Mouse (Mus musculus): ENCODE results near the gene Rac2. TPM values are rescaled to one million over a fixed set of nuclear protein-coding genes. Genes with fewer than 3 reads are reported as not detected.

Gene Rac2
- total and polyA plus RNA-seq, 2 experiments: 2.8 to 35.9 TPM

DNA sequence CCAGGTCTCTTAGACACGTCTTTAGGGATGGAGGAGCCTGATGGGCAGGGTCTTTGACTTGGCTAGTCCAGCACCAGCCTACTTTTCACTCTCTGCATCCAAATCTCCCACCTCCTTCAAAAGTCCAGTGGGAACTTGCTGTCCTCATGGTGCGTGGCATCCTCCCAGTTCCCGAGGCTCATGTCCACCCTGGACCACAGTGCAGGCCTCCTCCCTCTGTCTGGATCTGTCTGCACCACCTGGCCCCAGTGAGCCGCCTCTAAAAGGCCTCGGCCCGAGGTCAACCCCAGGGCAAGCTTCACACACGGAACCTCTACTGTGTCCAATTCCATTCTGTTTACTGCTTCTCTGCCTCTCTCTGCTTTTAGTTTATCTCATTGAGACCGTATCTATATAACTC, 51.3 kb downstream of the Rac2 start:
- 74% methylated on average over 8 of the region's 8 CpGs for WGBS
- Histone ChIP-seq H3K79me2 (ENCODE audit: control insufficient read depth, insufficient read depth, low read length) (no peaks in the 10 kb centered on the region), H3K9ac (ENCODE audit: low read depth, low read length) (no peak overlapping the region), H3K27me3 (ENCODE audit: control insufficient read depth, insufficient read depth, low read length) (no peaks in the 10 kb centered on the region), H3K36me3 (ENCODE audit: control insufficient read depth, insufficient read depth, low read length) (no peaks in the 10 kb centered on the region), H3K27ac (replicated peaks; ENCODE audit: insufficient read depth, low read depth, low read length) (no peak overlapping the region), H3K4me1 (ENCODE audit: control insufficient read depth, insufficient read depth, low read length) (peaks cover 5% of the 10 kb centered on the region; the same call in 1 of the 2 replicates), H3K4me3 (ENCODE audit: insufficient read depth, low read depth, low read length) (no peak overlapping the region)
- DNase-seq (ENCODE audit: extremely low read depth, low read depth, low spot score): no peak
- TF ChIP-seq CTCF (IDR thresholded peaks at IDR 0.05; ENCODE audit: low read depth, low read length) (no peak), POLR2A (IDR thresholded peaks at IDR 0.05; ENCODE audit: extremely low read depth, insufficient read depth, low read length) (no peak)

DNA sequence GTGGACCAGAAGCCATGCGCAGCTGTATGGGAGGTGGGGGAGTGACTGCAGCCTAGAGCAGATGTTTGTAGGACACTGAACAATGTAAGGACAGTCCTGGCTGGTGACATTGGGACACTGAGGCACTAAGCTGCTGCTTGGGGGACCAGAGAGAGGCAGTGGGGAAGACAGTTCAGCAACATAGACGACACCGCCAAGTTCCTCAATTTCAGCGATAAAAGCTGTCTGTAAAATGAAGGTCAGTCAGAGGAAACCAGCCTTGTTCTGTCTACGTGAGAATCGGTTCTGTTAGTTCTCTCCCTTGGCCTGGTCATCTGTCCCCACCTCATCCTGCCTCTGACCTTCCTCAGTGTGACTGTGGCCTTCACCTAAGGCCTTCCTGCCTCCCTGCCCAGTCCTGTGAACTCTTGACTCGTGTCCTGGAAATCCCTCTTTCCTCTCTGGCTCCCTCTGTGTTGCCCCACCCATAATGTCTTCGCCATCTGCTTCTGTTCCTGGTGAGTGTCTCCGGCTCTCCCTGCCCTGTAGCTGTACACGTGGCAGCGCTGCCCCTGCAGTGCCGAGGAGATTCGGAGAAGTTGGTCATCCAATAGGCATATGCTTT, 52.4 kb downstream of the Rac2 start:
- Histone ChIP-seq H3K27ac (replicated peaks; ENCODE audit: insufficient read depth, low read depth, low read length) (peak overlapping the region; percentile 23; the same call in 1 of the 2 replicates), H3K27me3 (ENCODE audit: control insufficient read depth, insufficient read depth, low read length) (no peaks in the 10 kb centered on the region), H3K79me2 (ENCODE audit: control insufficient read depth, insufficient read depth, low read length) (no peaks in the 10 kb centered on the region), H3K36me3 (ENCODE audit: control insufficient read depth, insufficient read depth, low read length) (no peaks in the 10 kb centered on the region), H3K9ac (ENCODE audit: low read depth, low read length) (no peak overlapping the region), H3K4me1 (ENCODE audit: control insufficient read depth, insufficient read depth, low read length) (peaks cover 5% of the 10 kb centered on the region; the same call in 1 of the 2 replicates), H3K4me3 (ENCODE audit: insufficient read depth, low read depth, low read length) (no peak overlapping the region)
- WGBS: 64% methylated on average over 13 of the region's 13 CpGs
- TF ChIP-seq CTCF (IDR thresholded peaks at IDR 0.05; ENCODE audit: low read depth, low read length) (no peak), POLR2A (IDR thresholded peaks at IDR 0.05; ENCODE audit: extremely low read depth, insufficient read depth, low read length) (no peak)
- no peak for DNase-seq (ENCODE audit: extremely low read depth, low read depth, low spot score)

- Histone ChIP-seq H3K79me2 (ENCODE audit: control insufficient read depth, insufficient read depth, low read length) (no peaks in the 10 kb centered on the region), H3K27me3 (ENCODE audit: control insufficient read depth, insufficient read depth, low read length) (no peaks in the 10 kb centered on the region), H3K4me3 (ENCODE audit: insufficient read depth, low read depth, low read length) (no peak overlapping the region), H3K36me3 (ENCODE audit: control insufficient read depth, insufficient read depth, low read length) (no peaks in the 10 kb centered on the region), H3K27ac (replicated peaks; ENCODE audit: insufficient read depth, low read depth, low read length) (no peak overlapping the region), H3K4me1 (ENCODE audit: control insufficient read depth, insufficient read depth, low read length) (peaks cover 5% of the 10 kb centered on the region), H3K9ac (ENCODE audit: low read depth, low read length) (no peak overlapping the region)
- TF ChIP-seq POLR2A (IDR thresholded peaks at IDR 0.05; ENCODE audit: extremely low read depth, insufficient read depth, low read length) (no peak), CTCF (IDR thresholded peaks at IDR 0.05; ENCODE audit: low read depth, low read length) (no peak)
- DNase-seq (ENCODE audit: extremely low read depth, low read depth, low spot score): no peak
- 71% methylated on average over 7 of the region's 7 CpGs for WGBS
Measured at GRCm38 (mm10) chr15:78518221-78518620, 54.4 kb downstream of the Rac2 start.

DNA sequence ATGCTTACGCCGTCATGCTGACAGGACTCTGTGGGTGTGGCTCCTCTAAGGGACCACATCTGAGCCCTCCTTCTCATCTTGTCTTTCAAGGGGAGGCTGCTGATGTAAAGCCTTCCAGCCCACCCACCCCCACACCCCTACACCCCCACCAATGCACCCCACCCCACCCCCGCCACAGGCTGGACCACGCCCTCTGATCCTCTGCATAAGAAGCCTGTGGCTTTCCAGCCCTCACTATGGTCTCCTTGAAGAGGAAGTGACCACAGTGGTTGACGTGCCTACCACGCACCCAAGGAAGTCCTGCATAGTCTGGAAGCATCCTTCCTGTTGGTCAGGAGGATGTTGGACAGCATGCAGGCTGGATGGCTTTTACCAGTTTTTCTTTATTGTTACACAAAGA, 56.8 kb downstream of the Rac2 start:
- Histone ChIP-seq H3K79me2 (ENCODE audit: control insufficient read depth, insufficient read depth, low read length) (no peaks in the 10 kb centered on the region), H3K9ac (ENCODE audit: low read depth, low read length) (no peak overlapping the region), H3K4me1 (ENCODE audit: control insufficient read depth, insufficient read depth, low read length) (peaks cover 11% of the 10 kb centered on the region), H3K27ac (replicated peaks; ENCODE audit: insufficient read depth, low read depth, low read length) (no peak overlapping the region), H3K4me3 (ENCODE audit: insufficient read depth, low read depth, low read length) (no peak overlapping the region), H3K27me3 (ENCODE audit: control insufficient read depth, insufficient read depth, low read length) (no peaks in the 10 kb centered on the region), H3K36me3 (ENCODE audit: control insufficient read depth, insufficient read depth, low read length) (no peaks in the 10 kb centered on the region)
- TF ChIP-seq CTCF (IDR thresholded peaks at IDR 0.05; ENCODE audit: low read depth, low read length) (no peak), POLR2A (IDR thresholded peaks at IDR 0.05; ENCODE audit: extremely low read depth, insufficient read depth, low read length) (no peak)
- 84% methylated on average over 6 of the region's 6 CpGs for WGBS
- no peak for DNase-seq (ENCODE audit: extremely low read depth, low read depth, low spot score)

DNA sequence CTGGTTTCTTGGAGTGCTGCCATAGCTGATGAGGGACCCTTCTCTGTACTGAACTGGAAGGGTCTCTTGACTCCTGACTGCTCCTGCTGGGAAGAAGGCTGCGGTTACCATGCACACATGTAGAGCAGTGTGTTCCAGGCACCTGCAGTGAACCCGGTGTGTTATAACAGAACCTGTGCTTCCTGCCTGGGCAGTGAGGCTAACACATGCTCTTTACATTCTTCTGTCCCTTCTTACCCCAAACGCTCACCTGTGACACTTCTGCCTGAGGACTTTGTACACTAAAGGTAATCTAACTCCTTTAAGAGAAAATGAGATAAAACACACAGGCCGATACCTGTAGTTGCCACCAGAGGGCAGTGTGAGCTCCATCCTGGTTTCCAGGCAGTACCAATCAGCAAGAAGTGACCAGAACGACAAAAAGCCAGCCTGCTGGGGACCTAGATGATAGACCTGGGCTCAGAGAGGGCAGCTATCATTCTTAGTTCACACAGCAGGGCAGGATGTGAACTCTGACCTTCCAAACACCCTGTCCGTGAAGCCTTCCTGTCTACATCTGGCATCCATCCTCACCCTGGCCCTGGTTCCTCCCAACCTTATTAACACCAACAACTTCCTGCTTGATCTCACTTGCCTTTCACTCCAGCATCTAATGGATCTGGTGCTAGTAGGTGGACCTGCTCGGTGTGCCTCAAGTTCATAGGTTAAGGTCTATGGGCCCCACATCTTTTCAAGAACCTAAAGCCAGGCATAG, 58.0 kb downstream of the Rac2 start:
- H3K4me1 ChIP-seq (ENCODE audit: control insufficient read depth, insufficient read depth, low read length): peaks cover 6% of the 10 kb centered on the region
- no peaks in the 10 kb centered on the region for H3K27me3 ChIP-seq (ENCODE audit: control insufficient read depth, insufficient read depth, low read length)
- H3K27ac ChIP-seq (replicated peaks; ENCODE audit: insufficient read depth, low read depth, low read length): no peak overlapping the region
- no peak overlapping the region for H3K4me3 ChIP-seq (ENCODE audit: insufficient read depth, low read depth, low read length)
- no peak overlapping the region for H3K9ac ChIP-seq (ENCODE audit: low read depth, low read length)
- peak; percentile 65 for DNase-seq (ENCODE audit: extremely low read depth, low read depth, low spot score)
- H3K36me3 ChIP-seq (ENCODE audit: control insufficient read depth, insufficient read depth, low read length): no peaks in the 10 kb centered on the region
- TF ChIP-seq CTCF (IDR thresholded peaks at IDR 0.05; ENCODE audit: low read depth, low read length): peak; percentile 78
- no peak for TF ChIP-seq POLR2A (IDR thresholded peaks at IDR 0.05; ENCODE audit: extremely low read depth, insufficient read depth, low read length)
- no peaks in the 10 kb centered on the region for H3K79me2 ChIP-seq (ENCODE audit: control insufficient read depth, insufficient read depth, low read length)
- 18% methylated on average over 7 of the region's 7 CpGs for WGBS

DNA sequence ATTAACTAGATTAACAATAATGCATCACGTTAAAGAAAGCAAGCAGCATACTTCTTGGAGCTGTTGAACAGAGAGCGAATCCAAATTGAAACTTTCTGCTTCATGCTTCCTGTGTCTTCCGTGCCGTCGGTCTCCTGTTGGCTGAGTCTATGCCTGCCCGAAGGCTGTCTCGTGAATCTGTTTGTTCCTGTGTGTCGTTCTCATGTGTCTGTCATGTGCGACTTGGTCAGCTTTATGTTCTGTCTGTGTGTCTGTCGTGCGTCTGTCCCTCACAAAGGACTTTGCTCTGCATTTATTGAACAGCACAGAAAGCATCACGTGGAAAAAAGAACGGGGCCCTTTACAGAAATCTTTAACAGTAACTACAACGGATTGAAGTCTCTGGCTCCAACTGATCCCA, 59.6 kb downstream of the Rac2 start:
- H3K27me3 ChIP-seq (ENCODE audit: control insufficient read depth, insufficient read depth, low read length): no peaks in the 10 kb centered on the region
- H3K9ac ChIP-seq (ENCODE audit: low read depth, low read length): peak overlapping the region; percentile 43; the same call in 1 of the 2 replicates
- H3K79me2 ChIP-seq (ENCODE audit: control insufficient read depth, insufficient read depth, low read length): no peaks in the 10 kb centered on the region
- no peaks in the 10 kb centered on the region for H3K36me3 ChIP-seq (ENCODE audit: control insufficient read depth, insufficient read depth, low read length)
- H3K27ac ChIP-seq (replicated peaks; ENCODE audit: insufficient read depth, low read depth, low read length): peak overlapping the region; percentile 33; the same call in 1 of the 2 replicates
- DNase-seq (ENCODE audit: extremely low read depth, low read depth, low spot score): peak; percentile 79
- no peak for TF ChIP-seq POLR2A (IDR thresholded peaks at IDR 0.05; ENCODE audit: extremely low read depth, insufficient read depth, low read length)
- 0 out of 2 replicates have a peak, but pooled peaks have one; percentile 0 for TF ChIP-seq CTCF (IDR thresholded peaks at IDR 0.05; ENCODE audit: low read depth, low read length)
- no peak overlapping the region for H3K4me3 ChIP-seq (ENCODE audit: insufficient read depth, low read depth, low read length)
- peaks cover 6% of the 10 kb centered on the region for H3K4me1 ChIP-seq (ENCODE audit: control insufficient read depth, insufficient read depth, low read length)
- WGBS: 34% methylated on average over 14 of the region's 14 CpGs
